Mouse (Mus musculus): ENCODE results near the gene Tex9. TPM values are rescaled to one million over a fixed set of nuclear protein-coding genes. Genes with fewer than 3 reads are reported as not detected.

The Tex9 gene
- polyA plus RNA-seq, 1 experiment, result 3.8 TPM

GRCm38 (mm10) chr9:72530237-72530636 is 38.2 kb upstream of the Tex9 start:
- TF ChIP-seq POLR2A (IDR thresholded peaks at IDR 0.05; ENCODE audit: borderline replicate concordance, extremely low read depth, low read depth, low read length) (no peak), CTCF (IDR thresholded peaks at IDR 0.05; ENCODE audit: insufficient read depth, low read length) (peak; percentile 100)
- WGBS, result under 1% methylated on average over 12 of the region's 12 CpGs
- DNase-seq, result peak; percentile 70
- H3K4me3 ChIP-seq (replicated peaks; ENCODE audit: extremely low read depth, low read depth, low read length), result peak overlapping the region; percentile 37
- 0 out of 2 replicates have a peak, but pooled peaks cover 4% of the 10 kb centered on the region for H3K4me1 ChIP-seq (ENCODE audit: control insufficient read depth, insufficient read depth, low read length)

DNA sequence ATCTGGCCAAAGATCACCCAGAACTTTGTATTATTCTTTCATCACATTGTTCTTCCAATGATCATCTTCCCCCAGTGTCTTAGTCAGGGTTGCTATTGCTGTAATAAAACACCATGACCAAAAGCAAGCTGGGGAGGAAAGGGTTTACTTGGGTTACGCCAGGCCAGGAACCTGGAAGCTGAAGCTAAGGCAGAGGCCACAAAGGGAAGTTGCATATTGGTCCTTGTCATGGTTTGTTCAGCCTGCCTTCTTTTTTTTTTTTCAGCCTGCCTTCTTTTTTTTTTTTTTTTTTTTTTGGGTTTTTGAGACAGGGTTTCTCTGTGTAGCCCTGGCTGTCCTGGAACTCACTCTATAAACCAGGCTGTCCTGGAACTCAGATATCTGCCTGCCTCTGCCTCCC is 34.1 kb upstream of the Tex9 start:
- Histone ChIP-seq H3K4me3 (replicated peaks; ENCODE audit: extremely low read depth, low read depth, low read length) (no peak overlapping the region), H3K4me1 (ENCODE audit: control insufficient read depth, insufficient read depth, low read length) (0 out of 2 replicates have a peak, but pooled peaks cover 4% of the 10 kb centered on the region)
- no peak for DNase-seq
- TF ChIP-seq CTCF (IDR thresholded peaks at IDR 0.05; ENCODE audit: insufficient read depth, low read length), result no peak
- no peak for TF ChIP-seq POLR2A (IDR thresholded peaks at IDR 0.05; ENCODE audit: borderline replicate concordance, extremely low read depth, low read depth, low read length)
- WGBS, result 83% methylated on average over 1 of the region's 1 CpGs

DNA sequence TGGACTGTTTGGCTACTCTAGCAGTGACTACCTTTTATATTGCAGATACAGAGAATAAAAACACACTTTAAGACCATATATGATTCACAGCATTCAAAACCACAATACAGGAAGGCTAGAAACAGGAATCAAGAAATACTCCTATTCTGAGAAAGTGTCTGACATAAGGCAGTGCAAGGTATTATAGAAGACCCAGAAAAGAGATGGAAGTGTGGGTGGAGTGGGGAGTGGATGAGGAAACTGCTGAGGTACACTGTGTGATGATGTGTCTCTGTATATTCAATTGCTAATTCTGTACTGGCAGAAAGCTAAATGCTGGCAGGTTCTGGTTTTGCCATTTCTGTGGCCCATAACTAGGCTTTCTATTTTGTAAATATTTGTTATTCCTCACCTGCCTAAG is 28.8 kb upstream of the Tex9 start:
- no peak for DNase-seq
- Histone ChIP-seq H3K4me3 (replicated peaks; ENCODE audit: extremely low read depth, low read depth, low read length) (no peak overlapping the region), H3K4me1 (ENCODE audit: control insufficient read depth, insufficient read depth, low read length) (no peaks in the 10 kb centered on the region)
- TF ChIP-seq POLR2A (IDR thresholded peaks at IDR 0.05; ENCODE audit: borderline replicate concordance, extremely low read depth, low read depth, low read length) (no peak), CTCF (IDR thresholded peaks at IDR 0.05; ENCODE audit: insufficient read depth, low read length) (no peak)

GRCm38 (mm10) chr9:72519246-72519645 is 27.2 kb upstream of the Tex9 start:
- no peak for DNase-seq
- H3K4me1 ChIP-seq (ENCODE audit: control insufficient read depth, insufficient read depth, low read length), result no peaks in the 10 kb centered on the region
- H3K4me3 ChIP-seq (replicated peaks; ENCODE audit: extremely low read depth, low read depth, low read length), result no peak overlapping the region
- TF ChIP-seq POLR2A (IDR thresholded peaks at IDR 0.05; ENCODE audit: borderline replicate concordance, extremely low read depth, low read depth, low read length) (no peak), CTCF (IDR thresholded peaks at IDR 0.05; ENCODE audit: insufficient read depth, low read length) (no peak)

DNA sequence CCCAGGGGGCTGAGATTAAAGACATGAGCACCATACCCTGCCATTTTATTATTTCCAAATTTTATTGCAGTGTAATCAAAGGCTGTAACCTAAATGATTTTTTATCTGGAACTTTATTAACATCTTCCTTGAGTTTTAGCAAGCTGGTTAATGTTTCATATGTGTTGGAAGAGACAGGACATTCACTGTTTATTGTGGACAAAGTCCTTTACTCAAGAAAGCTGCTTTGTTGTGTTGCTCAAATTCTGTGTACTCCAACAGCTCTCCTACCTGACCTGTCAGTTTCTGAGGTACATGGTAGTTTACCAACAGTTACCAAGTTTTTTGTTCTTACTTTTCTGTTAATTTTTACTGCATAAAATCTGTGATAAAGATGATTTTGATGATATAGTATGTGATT is 23.4 kb upstream of the Tex9 start:
- no peak overlapping the region for H3K4me3 ChIP-seq (replicated peaks; ENCODE audit: extremely low read depth, low read depth, low read length)
- no peak for DNase-seq
- TF ChIP-seq CTCF (IDR thresholded peaks at IDR 0.05; ENCODE audit: insufficient read depth, low read length) (no peak), POLR2A (IDR thresholded peaks at IDR 0.05; ENCODE audit: borderline replicate concordance, extremely low read depth, low read depth, low read length) (no peak)
- H3K4me1 ChIP-seq (ENCODE audit: control insufficient read depth, insufficient read depth, low read length), result no peaks in the 10 kb centered on the region

DNA sequence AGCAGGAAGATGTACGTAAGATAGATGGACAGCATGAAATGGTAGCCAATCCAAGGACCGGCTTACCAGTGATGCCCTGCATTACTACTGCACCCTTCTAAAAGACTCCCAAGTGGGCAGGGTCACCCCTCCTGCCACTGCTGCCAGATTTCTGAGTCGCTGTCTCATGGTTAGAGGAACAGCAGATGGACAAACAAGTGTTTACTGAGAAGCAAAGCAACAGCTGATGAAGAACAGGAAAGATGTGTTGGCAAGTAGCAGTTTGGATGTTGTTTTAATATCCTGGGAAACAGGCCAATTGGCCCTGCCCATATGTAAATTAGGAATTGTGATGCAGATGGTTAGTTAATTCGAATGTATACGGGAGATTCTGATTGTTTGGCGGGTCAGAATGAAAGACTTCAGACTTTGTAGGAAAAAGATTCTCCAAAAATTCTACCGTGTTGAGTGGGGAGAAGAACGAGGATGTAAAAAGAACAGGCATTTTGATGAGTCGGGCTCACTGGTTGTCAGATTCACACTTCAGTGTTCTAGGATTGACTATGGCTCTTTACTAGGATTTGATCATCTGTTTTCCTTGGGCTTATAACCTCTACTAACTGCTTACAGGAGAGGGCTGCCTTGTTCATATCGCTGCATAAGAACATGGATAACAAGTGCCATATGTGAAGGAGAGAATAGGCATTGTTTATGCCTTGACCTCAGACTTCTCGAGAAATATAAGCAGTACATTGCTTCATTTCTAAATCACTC is 20.4 kb upstream of the Tex9 start:
- WGBS, result 58% methylated on average over 11 of the region's 11 CpGs
- TF ChIP-seq POLR2A (IDR thresholded peaks at IDR 0.05; ENCODE audit: borderline replicate concordance, extremely low read depth, low read depth, low read length) (no peak), CTCF (IDR thresholded peaks at IDR 0.05; ENCODE audit: insufficient read depth, low read length) (no peak)

GRCm38 (mm10) chr9:72497171-72497570 is 5.2 kb upstream of the Tex9 start:
- WGBS, result 85% methylated on average over 3 of the region's 3 CpGs

More for the DNA sequence above, 20.4 kb upstream of the Tex9 start:
- DNase-seq, result no peak
- H3K4me1 ChIP-seq (ENCODE audit: control insufficient read depth, insufficient read depth, low read length), result no peaks in the 10 kb centered on the region
- no peak overlapping the region for H3K4me3 ChIP-seq (replicated peaks; ENCODE audit: extremely low read depth, low read depth, low read length)

GRCm38 (mm10) chr9:72496691-72497090 is 4.7 kb upstream of the Tex9 start:
- DNase-seq, result no peak
- 61% methylated on average over 2 of the region's 2 CpGs for WGBS
- TF ChIP-seq POLR2A (IDR thresholded peaks at IDR 0.05; ENCODE audit: borderline replicate concordance, extremely low read depth, low read depth, low read length) (no peak), CTCF (IDR thresholded peaks at IDR 0.05; ENCODE audit: insufficient read depth, low read length) (no peak)
- no peak overlapping the region for H3K4me3 ChIP-seq (replicated peaks; ENCODE audit: extremely low read depth, low read depth, low read length)
- H3K4me1 ChIP-seq (ENCODE audit: control insufficient read depth, insufficient read depth, low read length), result peaks cover 3% of the 10 kb centered on the region; the same call in 1 of the 2 replicates

More at GRCm38 (mm10) chr9:72497171-72497570, 5.2 kb upstream of the Tex9 start:
- H3K4me3 ChIP-seq (replicated peaks; ENCODE audit: extremely low read depth, low read depth, low read length), result no peak overlapping the region
- H3K4me1 ChIP-seq (ENCODE audit: control insufficient read depth, insufficient read depth, low read length), result peaks cover under 1% of the 10 kb centered on the region; the same call in 1 of the 2 replicates
- TF ChIP-seq POLR2A (IDR thresholded peaks at IDR 0.05; ENCODE audit: borderline replicate concordance, extremely low read depth, low read depth, low read length) (no peak), CTCF (IDR thresholded peaks at IDR 0.05; ENCODE audit: insufficient read depth, low read length) (no peak)
- DNase-seq, result no peak

DNA sequence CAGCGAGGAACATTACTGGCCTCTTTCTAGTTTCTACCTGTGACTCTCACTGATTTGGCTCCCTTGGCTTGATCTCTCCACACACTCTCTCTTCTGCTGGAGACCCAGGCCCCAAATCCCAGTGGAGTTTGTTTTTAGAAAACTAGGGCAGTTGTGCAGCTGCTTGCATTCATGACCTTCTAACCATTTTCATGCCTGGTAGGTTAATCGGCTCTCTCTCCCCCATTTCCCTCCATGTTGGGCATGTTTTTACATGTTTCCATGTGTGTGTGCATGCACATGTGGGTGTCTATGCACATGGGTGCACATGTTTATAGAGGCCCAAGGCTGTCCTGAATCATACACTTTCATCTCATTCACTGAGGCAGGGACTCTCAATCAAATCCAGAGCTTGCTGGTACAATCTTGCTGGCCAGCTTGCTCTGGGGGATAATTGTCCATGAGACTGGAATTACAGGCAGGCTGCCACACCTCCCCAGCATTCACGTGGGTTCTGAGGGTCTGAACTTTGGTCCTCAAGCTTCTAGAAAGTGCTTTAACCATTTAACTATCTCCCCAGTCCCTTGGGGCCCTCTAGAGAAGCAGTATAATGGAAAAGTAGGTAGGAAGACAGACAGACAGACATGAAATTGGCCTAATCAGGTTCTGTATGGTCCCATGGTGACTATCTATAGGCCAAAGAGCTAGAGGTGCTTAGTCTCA is 2.1 kb upstream of the Tex9 start:
- 86% methylated on average over 3 of the region's 3 CpGs for WGBS
- H3K4me1 ChIP-seq (ENCODE audit: control insufficient read depth, insufficient read depth, low read length), result peaks cover 3% of the 10 kb centered on the region; the same call in 1 of the 2 replicates
- no peak overlapping the region for H3K4me3 ChIP-seq (replicated peaks; ENCODE audit: extremely low read depth, low read depth, low read length)
- DNase-seq, result no peak
- no peak for TF ChIP-seq CTCF (IDR thresholded peaks at IDR 0.05; ENCODE audit: insufficient read depth, low read length)
- no peak for TF ChIP-seq POLR2A (IDR thresholded peaks at IDR 0.05; ENCODE audit: borderline replicate concordance, extremely low read depth, low read depth, low read length)

Measured in lung, adult 2 months (tissue).